Mouse (Mus musculus) liver, embryonic 11.5 days (tissue): Measurements from ENCODE around the gene Tmem127. TPM values are rescaled to one million over a fixed set of nuclear protein-coding genes. Genes with fewer than 3 reads are reported as not detected.
A peak's percentile ranks its signal among the peaks of the same experiment; 100 is the strongest.

Experiments used
- ATAC-seq: fragments of 200-750 bp; cut with Nextera tagmentation; replicated peaks from 2 replicates; pipeline ENCODE4 v1.8.0; 2017; ENCODE audit warnings: moderate number of reproducible peaks, mild to moderate bottlenecking, moderate TSS enrichment, moderate library complexity; ENCODE audit not compliant: low FRiP score
- DNase-seq: peaks from one replicate; pipeline ENCODE4 v3.0.0-alpha.2; 2017; ENCODE audit warnings: low spot score
- H3K27ac ChIP-seq: fragments of 300-500 bp; sonication (generic); 2 replicates; pipeline ENCODE4 v1.5.1; 2014; ENCODE audit warnings: mild to moderate bottlenecking, low read depth, low read length, control low read depth
- H3K27me3 ChIP-seq: fragments of 300-500 bp; sonication (generic); replicated peaks from 2 replicates; pipeline ENCODE4 v1.6.1; 2014; ENCODE audit warnings: low read length, mixed read lengths; ENCODE audit not compliant: control insufficient read depth, insufficient read depth
- H3K36me3 ChIP-seq: fragments of 300-500 bp; sonication (generic); 2 replicates; pipeline ENCODE4 v1.6.1; 2014; ENCODE audit warnings: mild to moderate bottlenecking, low read length, moderate library complexity, mixed read lengths; ENCODE audit not compliant: control insufficient read depth, insufficient read depth
- H3K4me1 ChIP-seq: fragments of 300-500 bp; sonication (generic); replicated peaks from 2 replicates; pipeline ENCODE4 v1.6.1; 2014; ENCODE audit warnings: low read length, mixed read lengths; ENCODE audit not compliant: control insufficient read depth, insufficient read depth
- H3K4me2 ChIP-seq: fragments of 300-500 bp; sonication (generic); 2 replicates; pipeline ENCODE4 v1.6.1; 2014; ENCODE audit warnings: mild to moderate bottlenecking, control low read depth, moderate library complexity
- H3K4me3 ChIP-seq: fragments of 300-500 bp; sonication (generic); 2 replicates; pipeline ENCODE4 v1.5.1; 2014; ENCODE audit warnings: low read depth, low read length, control low read depth
- H3K9ac ChIP-seq: fragments of 300-500 bp; sonication (generic); 2 replicates; pipeline ENCODE4 v1.6.1; 2014; ENCODE audit warnings: low read depth, low read length, control low read depth
- H3K9me3 ChIP-seq: fragments of 300-500 bp; sonication (generic); 2 replicates; pipeline ENCODE4 v1.6.1; 2016; ENCODE audit warnings: low read length, inconsistent platforms, mixed read lengths; ENCODE audit not compliant: control insufficient read depth
- WGBS: fragments of 180-500 bp; shearing (Covaris S2); extraction: QIAGEN DNeasy Blood & Tissue Kit; methylation state at CpG from one replicate; pipeline ENCODE4 v1.1.7; 2014; 5-methylcytosine and 5-hydroxymethylcytosine counted together
- polyA plus RNA-seq: library from polyadenylated mRNA; unstranded; fragments of >200 nt; fragmentation: Nextera tagmentation; extraction: Ambion mirVana; gene quantifications from 2 replicates; pipeline ENCODE4 v1.2.1, GENCODE M21; 2014

The Tmem127 gene
- polyA plus RNA-seq, 1 experiment from 2014 or later: 16.9 TPM

DNA sequence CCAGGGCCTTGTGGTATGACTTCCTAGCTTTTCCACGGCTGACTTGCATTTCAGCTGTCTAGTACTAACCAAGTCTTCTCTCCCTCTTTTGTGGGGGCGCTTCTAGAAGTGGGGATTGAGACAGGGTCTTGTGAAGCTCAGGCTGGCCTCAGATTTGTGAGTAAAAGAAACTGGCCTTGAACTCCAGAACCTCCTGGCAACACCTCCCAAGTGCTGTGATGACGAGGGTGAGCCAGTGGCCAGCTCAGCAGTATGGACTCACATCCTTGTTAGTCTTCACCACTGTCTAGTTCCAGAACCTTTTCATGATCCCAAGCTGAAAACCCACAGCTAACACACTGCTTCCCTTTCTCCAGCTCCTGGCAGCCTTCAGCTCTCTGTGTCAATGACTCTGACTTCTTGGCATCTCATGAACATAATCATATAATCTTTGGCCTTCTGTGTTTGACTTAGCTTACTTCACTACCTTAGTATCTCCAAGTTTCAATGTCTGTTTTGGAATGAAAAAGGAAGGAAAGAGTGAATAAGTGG is 7.0 kb downstream of the Tmem127 start:
- WGBS: 79% methylated on average over 3 of the region's 3 CpGs
- Histone ChIP-seq H3K36me3 (peaks cover 16% of the 10 kb centered on the region), H3K4me1 (peaks cover 2% of the 10 kb centered on the region), H3K4me3 (no peak overlapping the region), H3K27me3 (no peaks in the 10 kb centered on the region), H3K9ac (no peak overlapping the region), H3K27ac (no peak overlapping the region), H3K9me3 (no peaks in the 10 kb centered on the region), H3K4me2 (no peak overlapping the region)
- no peak for ATAC-seq
- no peak for DNase-seq

DNA sequence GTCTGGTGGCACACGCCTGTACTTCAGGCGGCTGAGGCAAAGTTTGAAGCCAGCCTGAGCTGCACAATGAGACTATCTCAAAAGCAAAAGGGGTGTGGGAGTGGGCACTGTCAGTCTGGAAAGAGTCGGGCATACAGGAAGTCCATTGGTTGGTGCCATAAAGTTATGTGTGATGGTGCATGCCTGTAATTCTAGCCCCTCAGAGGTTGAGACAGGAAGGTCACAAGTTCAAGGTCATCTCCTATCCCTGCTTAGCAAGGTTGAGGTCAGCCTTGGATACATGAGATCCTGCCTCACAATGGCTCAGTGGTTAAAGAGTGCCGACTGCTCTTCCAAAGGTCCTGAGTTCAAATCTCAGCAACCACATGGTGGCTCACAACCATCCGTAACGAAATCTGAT is 7.6 kb downstream of the Tmem127 start:
- WGBS: 87% methylated on average over 6 of the region's 6 CpGs
- Histone ChIP-seq H3K27ac (no peak overlapping the region), H3K36me3 (peaks cover 16% of the 10 kb centered on the region), H3K4me1 (peaks cover 2% of the 10 kb centered on the region), H3K4me2 (no peak overlapping the region), H3K9ac (no peak overlapping the region), H3K27me3 (no peaks in the 10 kb centered on the region), H3K9me3 (no peaks in the 10 kb centered on the region), H3K4me3 (no peak overlapping the region)
- no peak for DNase-seq
- ATAC-seq: no peak

DNA sequence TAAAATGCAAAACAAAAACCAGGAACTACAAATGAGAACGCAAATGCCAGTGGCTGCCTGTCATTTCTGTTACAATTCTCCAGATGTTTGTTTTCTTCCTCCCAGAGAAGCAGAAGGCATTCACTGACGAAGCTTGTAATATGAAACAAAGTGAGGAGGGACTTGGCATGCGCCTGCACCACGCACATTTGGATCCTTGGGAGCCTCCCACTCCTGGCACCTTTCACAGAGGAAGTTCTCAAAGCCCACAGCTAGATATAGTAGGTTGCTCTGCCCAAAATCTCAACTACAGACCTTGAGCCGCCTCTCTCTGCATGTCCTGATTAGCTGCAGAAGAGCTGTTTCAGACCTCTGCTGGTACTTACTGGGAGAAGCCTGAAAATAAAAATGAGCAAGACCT is 11.6 kb downstream of the Tmem127 start:
- no peak overlapping the region for H3K9ac ChIP-seq
- H3K4me1 ChIP-seq: no peaks in the 10 kb centered on the region
- no peak overlapping the region for H3K4me3 ChIP-seq
- DNase-seq (no peak), ATAC-seq (no peak)
- WGBS: 87% methylated on average over 5 of the region's 5 CpGs
- H3K27me3 ChIP-seq: no peaks in the 10 kb centered on the region
- H3K27ac ChIP-seq: no peak overlapping the region
- peaks cover 16% of the 10 kb centered on the region for H3K36me3 ChIP-seq
- H3K4me2 ChIP-seq: no peak overlapping the region
- H3K9me3 ChIP-seq: no peaks in the 10 kb centered on the region

DNA sequence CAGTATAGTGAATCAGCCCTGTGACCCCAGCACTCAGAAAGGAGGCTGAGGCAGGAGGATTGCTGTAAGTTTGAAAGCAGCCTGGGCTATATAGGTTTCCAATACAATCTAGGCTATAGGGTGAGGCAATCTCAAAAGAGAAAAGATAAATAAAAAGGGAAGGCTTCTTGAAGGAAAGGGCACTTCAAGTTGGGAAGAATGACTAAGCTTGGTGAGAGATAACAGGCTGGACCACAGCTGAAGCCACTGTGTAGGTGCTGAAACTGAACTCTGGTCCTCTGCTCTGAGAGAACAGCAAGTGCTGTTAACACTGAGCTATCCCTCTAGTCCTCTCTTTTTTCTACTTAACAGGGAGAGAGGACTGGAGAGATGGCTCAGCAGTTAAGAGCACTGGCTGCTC is 14.8 kb downstream of the Tmem127 start:
- DNase-seq (no peak), ATAC-seq (no peak)
- no peak overlapping the region for H3K4me3 ChIP-seq
- H3K4me2 ChIP-seq: no peak overlapping the region
- peaks cover 5% of the 10 kb centered on the region for H3K36me3 ChIP-seq
- no peaks in the 10 kb centered on the region for H3K4me1 ChIP-seq
- H3K27ac ChIP-seq: no peak overlapping the region
- no peaks in the 10 kb centered on the region for H3K27me3 ChIP-seq
- H3K9me3 ChIP-seq: no peaks in the 10 kb centered on the region
- no peak overlapping the region for H3K9ac ChIP-seq

DNA sequence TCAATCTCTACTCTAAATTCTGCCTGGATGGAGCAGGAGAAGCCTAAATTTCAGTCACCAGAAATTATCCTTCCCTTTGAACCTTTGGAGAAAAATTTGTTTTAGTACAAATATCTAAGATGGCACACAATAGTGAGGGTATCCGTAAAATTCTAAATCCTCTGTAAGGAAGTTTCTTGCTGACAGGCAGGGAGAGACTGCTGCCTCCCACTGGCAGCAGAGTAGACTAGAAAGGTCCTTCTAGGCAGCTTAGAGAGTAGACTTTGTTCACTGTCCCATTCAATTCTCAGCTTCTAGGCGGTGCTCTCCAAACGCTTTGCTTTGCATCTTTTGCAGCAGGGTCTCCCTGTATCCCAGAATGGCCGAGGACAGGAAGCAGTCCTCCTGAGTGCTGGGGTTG is 20.1 kb downstream of the Tmem127 start:
- no peak for ATAC-seq
- no peaks in the 10 kb centered on the region for H3K36me3 ChIP-seq
- no peaks in the 10 kb centered on the region for H3K27me3 ChIP-seq
- H3K4me2 ChIP-seq: no peak overlapping the region
- H3K4me1 ChIP-seq: peaks cover 3% of the 10 kb centered on the region
- 0 out of 2 replicates have a peak overlapping the region, but pooled peaks have one; percentile 9 for H3K9ac ChIP-seq
- H3K9me3 ChIP-seq: no peaks in the 10 kb centered on the region
- 70% methylated on average over 4 of the region's 4 CpGs for WGBS
- no peak overlapping the region for H3K27ac ChIP-seq
- H3K4me3 ChIP-seq: no peak overlapping the region
- DNase-seq: no peak

DNA sequence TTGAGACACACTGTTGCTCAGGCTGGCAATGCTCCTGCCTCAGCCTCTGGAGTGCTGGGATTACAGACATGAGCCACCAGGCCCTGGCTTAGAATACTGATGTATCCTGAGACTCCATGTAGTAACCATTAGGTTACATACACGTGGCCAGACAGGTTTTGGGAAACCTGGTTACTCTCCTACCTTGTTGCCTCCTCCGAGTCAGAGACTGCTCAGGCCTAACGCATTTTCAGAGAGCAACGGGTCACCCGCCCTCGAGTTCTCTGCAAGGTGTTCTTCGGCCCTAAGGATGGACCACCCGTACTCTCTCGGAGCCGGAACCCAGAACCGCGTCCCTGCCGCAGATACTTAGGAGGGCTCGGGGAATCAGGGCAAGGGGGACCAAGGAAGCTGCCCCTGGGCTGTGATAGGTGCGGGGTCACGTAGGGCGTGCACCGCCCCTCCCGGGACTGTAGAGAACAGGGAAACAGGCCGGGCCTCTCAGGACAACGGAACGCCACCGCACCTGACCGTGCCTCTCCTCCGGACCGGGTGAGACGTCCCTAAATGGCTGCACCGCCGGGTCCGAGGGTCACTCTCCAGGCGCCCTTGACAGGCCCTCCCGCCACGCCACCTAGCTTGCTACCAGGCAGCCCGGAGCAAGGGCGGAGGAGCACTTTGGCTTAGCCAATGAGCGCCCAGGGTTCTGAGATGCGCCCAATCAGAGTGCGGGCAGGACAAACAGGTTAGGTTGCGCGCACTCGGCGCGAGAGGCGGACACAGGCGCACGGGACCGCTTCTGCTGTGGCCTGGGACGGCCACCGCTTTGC is 22.0 kb downstream of the Tmem127 start, which contains the start of gene Stard7:
Stard7 (plus strand) TSS at position 728 of the 809 bp plus-strand sequence.
- no peaks in the 10 kb centered on the region for H3K36me3 ChIP-seq
- ATAC-seq: peak; percentile 98
- peaks cover 7% of the 10 kb centered on the region for H3K4me1 ChIP-seq
- no peaks in the 10 kb centered on the region for H3K27me3 ChIP-seq
- H3K4me3 ChIP-seq: peak within 1 kb of the TSS; percentile 96
- DNase-seq: peak; percentile 94
- WGBS: 1% methylated on average over 48 of the region's 49 CpGs
- H3K9me3 ChIP-seq: no peaks in the 10 kb centered on the region
- peak within 1 kb of the TSS; percentile 91 for H3K4me2 ChIP-seq
- peak within 1 kb of the TSS; percentile 96 for H3K9ac ChIP-seq
- H3K27ac ChIP-seq: peak within 1 kb of the TSS; percentile 96

DNA sequence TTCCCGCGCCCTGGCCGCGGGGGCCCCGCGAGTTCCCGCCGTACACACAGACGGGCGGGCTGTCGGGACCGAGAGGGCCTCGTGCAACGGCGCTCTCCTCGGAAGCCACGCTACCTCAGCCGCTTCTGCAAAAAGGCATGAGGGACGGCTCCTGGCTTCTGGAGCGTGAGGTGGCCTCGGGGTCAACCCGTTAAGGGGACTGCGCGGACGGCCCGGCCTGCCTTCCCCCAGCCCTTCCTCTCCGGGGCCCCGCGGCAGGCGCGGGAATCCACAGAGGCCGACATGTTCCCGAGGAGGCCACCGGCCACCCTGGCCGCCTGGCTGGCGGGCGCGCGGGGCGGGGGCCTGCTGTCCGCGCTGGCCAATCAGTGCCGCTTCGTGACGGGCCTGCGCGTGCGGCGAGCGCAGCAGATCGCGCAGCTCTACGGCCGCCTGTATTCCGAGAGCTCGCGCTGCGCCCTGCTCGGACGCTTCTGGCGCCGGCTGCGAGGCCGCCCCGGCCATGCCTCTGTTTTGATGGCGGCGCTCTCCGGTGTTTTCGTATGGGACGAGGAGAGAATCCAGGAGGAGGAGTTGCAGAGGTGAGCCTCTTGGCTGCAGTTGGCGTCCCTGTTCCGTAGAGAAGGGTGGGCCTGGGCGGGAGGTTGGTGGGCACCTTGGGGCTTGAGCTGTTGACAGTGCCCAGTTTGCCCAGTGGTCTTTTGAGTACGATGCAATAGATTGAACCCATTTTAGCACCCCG is 22.8 kb downstream of the Tmem127 start:
- peak overlapping the region; percentile 96 for H3K27ac ChIP-seq
- no peaks in the 10 kb centered on the region for H3K9me3 ChIP-seq
- peak; percentile 85 for DNase-seq
- H3K36me3 ChIP-seq: no peaks in the 10 kb centered on the region
- H3K4me2 ChIP-seq: peak overlapping the region; percentile 91
- H3K9ac ChIP-seq: peak overlapping the region; percentile 96
- peaks cover 12% of the 10 kb centered on the region for H3K4me1 ChIP-seq
- peak; percentile 89 for ATAC-seq
- H3K4me3 ChIP-seq: peak overlapping the region; percentile 96
- no peaks in the 10 kb centered on the region for H3K27me3 ChIP-seq
- WGBS: under 1% methylated on average over 70 of the region's 75 CpGs

DNA sequence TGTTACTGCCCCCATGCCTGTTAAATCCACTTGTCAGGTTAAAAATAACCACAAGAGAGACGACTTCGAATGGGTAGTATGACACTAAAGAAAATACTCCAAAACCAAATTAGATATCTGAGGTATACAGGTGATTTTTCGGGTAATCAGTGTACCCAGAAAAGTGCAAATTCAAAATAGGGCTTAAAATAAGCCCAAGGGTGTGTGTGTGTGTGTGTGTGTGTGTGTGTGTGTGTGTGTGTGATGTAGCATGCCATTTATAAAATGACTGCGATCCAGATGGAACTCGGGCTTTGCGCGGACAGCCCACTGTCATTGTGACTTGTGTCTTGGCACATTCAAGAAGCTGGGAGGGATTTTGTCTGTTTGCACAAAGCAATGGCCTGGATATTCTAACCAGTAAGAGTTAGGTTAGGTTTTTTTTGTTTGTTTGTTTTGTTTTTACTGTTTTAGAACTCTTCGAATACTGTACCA is 23.4 kb downstream of the Tmem127 start:
- Histone ChIP-seq H3K4me2 (peak overlapping the region; percentile 91), H3K4me3 (peak overlapping the region; percentile 96), H3K27me3 (no peaks in the 10 kb centered on the region), H3K36me3 (no peaks in the 10 kb centered on the region), H3K4me1 (peaks cover 12% of the 10 kb centered on the region), H3K27ac (peak overlapping the region; percentile 96), H3K9me3 (no peaks in the 10 kb centered on the region), H3K9ac (peak overlapping the region; percentile 96)
- WGBS: 11% methylated on average over 8 of the region's 8 CpGs
- no peak for ATAC-seq
- DNase-seq: no peak
